Mouse (Mus musculus): Measurements from ENCODE around the gene Arhgap22. TPM values are rescaled to one million over a fixed set of nuclear protein-coding genes. Genes with fewer than 3 reads are reported as not detected.

Gene Arhgap22
- polyA plus RNA-seq, 1 experiment from 2014 or later = 14.0 TPM

DNA sequence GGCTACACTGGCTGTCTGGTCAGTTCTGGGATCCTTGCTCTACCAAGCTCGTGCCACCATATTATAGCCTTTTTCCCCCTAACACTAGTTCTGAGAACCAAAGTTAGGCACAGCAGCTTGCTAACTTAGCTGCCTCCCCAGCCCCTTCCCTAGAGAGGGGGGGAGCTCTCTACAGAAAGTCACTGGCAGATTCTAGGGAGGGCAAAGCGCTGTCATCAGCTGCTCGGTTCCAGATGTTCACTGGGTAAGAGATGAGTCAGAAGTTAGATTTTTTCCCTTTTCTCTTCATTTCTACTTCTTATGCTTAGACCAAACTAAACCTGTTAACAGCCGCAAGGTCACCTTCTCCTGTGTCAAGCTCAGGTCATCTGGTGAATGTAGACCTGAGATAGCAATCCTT is 16.8 kb downstream of the Arhgap22 start:
- H3K4me3 ChIP-seq (ENCODE audit: low read depth, low read length) = no peak overlapping the region
- no peak for ATAC-seq (replicated peaks; ENCODE audit: low FRiP score)
- 75% methylated on average over 4 of the region's 4 CpGs for WGBS
- H3K27ac ChIP-seq (ENCODE audit: low read depth, low read length) = no peak overlapping the region
- no peak overlapping the region for H3K4me2 ChIP-seq
- no peaks in the 10 kb centered on the region; the same call in 1 of the 2 replicates for H3K4me1 ChIP-seq (replicated peaks; ENCODE audit: control insufficient read depth, insufficient read depth, low read length)
- H3K27me3 ChIP-seq (replicated peaks; ENCODE audit: control insufficient read depth, insufficient read depth, low read length) = no peaks in the 10 kb centered on the region
- no peaks in the 10 kb centered on the region for H3K9me3 ChIP-seq (ENCODE audit: control insufficient read depth, low read length)
- no peak for DNase-seq (ENCODE audit: low spot score)
- no peaks in the 10 kb centered on the region for H3K36me3 ChIP-seq (ENCODE audit: control insufficient read depth, insufficient read depth, low read length)
- no peak overlapping the region for H3K9ac ChIP-seq (ENCODE audit: low read depth, low read length)

DNA sequence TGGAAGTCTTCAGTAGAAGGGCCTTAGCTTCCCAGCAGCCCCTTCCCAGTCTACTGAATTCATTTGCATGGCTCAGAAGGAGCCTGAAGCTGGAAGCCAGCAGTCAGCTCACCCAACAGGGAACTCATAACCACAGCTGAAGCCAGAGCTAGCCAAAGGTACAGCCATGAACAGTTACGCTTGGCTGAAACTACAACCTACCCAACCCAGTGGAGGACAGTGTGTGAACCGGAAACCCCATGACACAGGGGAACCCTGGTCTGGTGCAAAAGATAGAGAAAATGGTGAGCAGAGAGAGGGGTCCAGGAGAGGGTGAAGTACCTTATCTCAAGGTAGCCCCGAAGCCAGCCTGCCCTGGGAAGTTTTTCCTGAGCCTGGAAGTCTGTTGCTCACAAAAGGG is 17.5 kb downstream of the Arhgap22 start:
- Histone ChIP-seq H3K27ac (ENCODE audit: low read depth, low read length) (no peak overlapping the region), H3K9me3 (ENCODE audit: control insufficient read depth, low read length) (no peaks in the 10 kb centered on the region), H3K4me2 (no peak overlapping the region), H3K9ac (ENCODE audit: low read depth, low read length) (no peak overlapping the region), H3K27me3 (replicated peaks; ENCODE audit: control insufficient read depth, insufficient read depth, low read length) (no peaks in the 10 kb centered on the region), H3K4me3 (ENCODE audit: low read depth, low read length) (no peak overlapping the region), H3K4me1 (replicated peaks; ENCODE audit: control insufficient read depth, insufficient read depth, low read length) (no peaks in the 10 kb centered on the region; the same call in 1 of the 2 replicates), H3K36me3 (ENCODE audit: control insufficient read depth, insufficient read depth, low read length) (no peaks in the 10 kb centered on the region)
- DNase-seq (ENCODE audit: low spot score) = no peak
- no peak for ATAC-seq (replicated peaks; ENCODE audit: low FRiP score)
- WGBS = 57% methylated on average over 3 of the region's 3 CpGs

DNA sequence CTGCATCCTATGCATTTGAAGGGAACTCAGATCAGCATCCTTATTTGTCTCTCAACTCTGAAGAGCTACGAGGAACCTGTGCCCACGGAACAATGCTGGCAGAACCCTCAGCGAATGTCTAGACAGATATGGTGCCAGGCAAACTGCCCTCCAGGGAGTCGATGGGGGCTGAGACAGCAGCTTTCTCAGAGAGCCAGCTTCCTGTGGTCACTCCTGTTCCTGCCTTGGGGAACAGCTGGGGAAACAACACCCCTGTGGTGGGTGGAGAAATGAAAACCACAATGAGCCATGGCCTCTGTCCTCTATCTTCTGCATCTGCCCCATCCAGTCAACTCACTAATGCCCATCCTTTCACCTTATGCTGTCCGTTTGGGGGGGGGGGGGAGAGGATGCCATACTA is 18.2 kb downstream of the Arhgap22 start:
- Histone ChIP-seq H3K4me2 (no peak overlapping the region), H3K4me1 (replicated peaks; ENCODE audit: control insufficient read depth, insufficient read depth, low read length) (no peaks in the 10 kb centered on the region; the same call in 1 of the 2 replicates), H3K27ac (ENCODE audit: low read depth, low read length) (no peak overlapping the region), H3K4me3 (ENCODE audit: low read depth, low read length) (no peak overlapping the region), H3K9ac (ENCODE audit: low read depth, low read length) (no peak overlapping the region), H3K36me3 (ENCODE audit: control insufficient read depth, insufficient read depth, low read length) (no peaks in the 10 kb centered on the region), H3K9me3 (ENCODE audit: control insufficient read depth, low read length) (no peaks in the 10 kb centered on the region), H3K27me3 (replicated peaks; ENCODE audit: control insufficient read depth, insufficient read depth, low read length) (no peaks in the 10 kb centered on the region)
- DNase-seq (ENCODE audit: low spot score) (no peak), ATAC-seq (replicated peaks; ENCODE audit: low FRiP score) (no peak)
- 41% methylated on average over 5 of the region's 5 CpGs for WGBS

DNA sequence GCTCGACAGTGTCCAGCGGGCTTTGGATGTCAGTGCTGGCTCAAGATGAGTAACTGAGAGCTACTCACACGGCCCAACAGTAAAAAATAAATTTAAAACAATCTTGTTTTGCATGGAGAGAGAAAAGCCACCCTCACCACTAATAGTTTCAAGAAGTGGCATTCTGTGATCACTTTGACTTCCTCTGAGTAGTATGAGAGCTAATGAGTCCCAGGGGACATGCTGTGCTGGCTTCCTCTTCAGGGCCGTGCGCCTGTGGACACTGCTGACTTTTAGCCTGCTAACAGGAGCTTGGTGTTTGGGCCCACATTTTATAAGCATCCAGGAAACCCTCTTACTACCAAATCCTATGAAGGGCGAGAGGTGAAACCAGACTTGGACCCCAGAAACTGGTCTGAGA is 21.8 kb downstream of the Arhgap22 start:
- DNase-seq (ENCODE audit: low spot score) = no peak
- Histone ChIP-seq H3K27me3 (replicated peaks; ENCODE audit: control insufficient read depth, insufficient read depth, low read length) (no peaks in the 10 kb centered on the region), H3K9ac (ENCODE audit: low read depth, low read length) (no peak overlapping the region), H3K9me3 (ENCODE audit: control insufficient read depth, low read length) (no peaks in the 10 kb centered on the region), H3K4me3 (ENCODE audit: low read depth, low read length) (no peak overlapping the region), H3K4me2 (no peak overlapping the region), H3K4me1 (replicated peaks; ENCODE audit: control insufficient read depth, insufficient read depth, low read length) (no peaks in the 10 kb centered on the region; the same call in 1 of the 2 replicates), H3K27ac (ENCODE audit: low read depth, low read length) (no peak overlapping the region), H3K36me3 (ENCODE audit: control insufficient read depth, insufficient read depth, low read length) (no peaks in the 10 kb centered on the region)
- WGBS = 80% methylated on average over 6 of the region's 6 CpGs
- no peak for ATAC-seq (replicated peaks; ENCODE audit: low FRiP score)

DNA sequence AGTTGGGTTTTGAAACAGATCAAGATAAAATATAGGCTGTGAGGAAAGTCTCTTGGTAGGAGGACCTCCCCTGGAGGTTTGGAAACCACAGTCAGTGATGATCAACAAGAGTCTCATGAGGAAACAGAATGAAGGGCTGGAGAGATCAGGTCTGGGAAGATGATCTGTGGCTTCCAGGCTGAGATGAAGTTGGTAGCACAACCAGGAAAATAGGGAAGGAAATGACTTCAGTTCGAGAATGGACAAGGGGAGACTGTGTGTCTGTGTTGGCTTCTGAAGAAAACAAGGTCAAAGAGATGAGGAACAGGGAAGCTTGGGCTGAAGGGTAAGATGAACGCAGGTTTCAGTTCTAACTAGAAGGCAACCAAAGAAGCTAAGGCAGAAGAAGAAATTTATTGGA is 26.6 kb downstream of the Arhgap22 start:
- DNase-seq (ENCODE audit: low spot score) (no peak), ATAC-seq (replicated peaks; ENCODE audit: low FRiP score) (no peak)
- Histone ChIP-seq H3K4me2 (no peak overlapping the region), H3K27me3 (replicated peaks; ENCODE audit: control insufficient read depth, insufficient read depth, low read length) (no peaks in the 10 kb centered on the region), H3K4me1 (replicated peaks; ENCODE audit: control insufficient read depth, insufficient read depth, low read length) (no peaks in the 10 kb centered on the region), H3K9me3 (ENCODE audit: control insufficient read depth, low read length) (no peaks in the 10 kb centered on the region), H3K4me3 (ENCODE audit: low read depth, low read length) (no peak overlapping the region), H3K9ac (ENCODE audit: low read depth, low read length) (no peak overlapping the region), H3K27ac (ENCODE audit: low read depth, low read length) (no peak overlapping the region), H3K36me3 (ENCODE audit: control insufficient read depth, insufficient read depth, low read length) (no peaks in the 10 kb centered on the region)
- whole genome bisulfite sequencing = 35% methylated on average over 2 of the region's 2 CpGs

DNA sequence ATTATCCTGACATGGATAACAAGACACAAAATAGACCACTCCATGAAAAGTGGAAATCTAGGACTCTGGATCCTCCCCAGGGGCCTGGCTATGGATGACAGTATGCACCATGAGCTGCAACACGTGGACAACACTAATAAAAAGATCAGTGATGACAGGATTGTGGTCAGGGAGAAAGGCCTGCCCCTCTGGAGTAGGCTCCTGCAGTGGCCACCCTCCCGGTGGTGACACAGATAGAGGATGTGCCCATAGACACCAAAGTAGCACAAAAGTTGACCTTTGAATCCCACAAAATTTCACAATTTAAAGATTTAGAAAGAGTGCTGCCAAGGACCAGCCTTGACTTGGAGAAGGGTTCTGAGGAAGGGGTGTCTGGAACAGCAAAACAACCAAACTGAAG is 29.4 kb downstream of the Arhgap22 start:
- Histone ChIP-seq H3K27ac (ENCODE audit: low read depth, low read length) (no peak overlapping the region), H3K4me2 (no peak overlapping the region), H3K36me3 (ENCODE audit: control insufficient read depth, insufficient read depth, low read length) (no peaks in the 10 kb centered on the region), H3K9ac (ENCODE audit: low read depth, low read length) (no peak overlapping the region), H3K4me3 (ENCODE audit: low read depth, low read length) (no peak overlapping the region), H3K27me3 (replicated peaks; ENCODE audit: control insufficient read depth, insufficient read depth, low read length) (no peaks in the 10 kb centered on the region), H3K4me1 (replicated peaks; ENCODE audit: control insufficient read depth, insufficient read depth, low read length) (no peaks in the 10 kb centered on the region; the same call in 1 of the 2 replicates), H3K9me3 (ENCODE audit: control insufficient read depth, low read length) (no peaks in the 10 kb centered on the region)
- DNase-seq (ENCODE audit: low spot score) (no peak), ATAC-seq (replicated peaks; ENCODE audit: low FRiP score) (no peak)
- 32% methylated on average over 2 of the region's 2 CpGs for WGBS

DNA sequence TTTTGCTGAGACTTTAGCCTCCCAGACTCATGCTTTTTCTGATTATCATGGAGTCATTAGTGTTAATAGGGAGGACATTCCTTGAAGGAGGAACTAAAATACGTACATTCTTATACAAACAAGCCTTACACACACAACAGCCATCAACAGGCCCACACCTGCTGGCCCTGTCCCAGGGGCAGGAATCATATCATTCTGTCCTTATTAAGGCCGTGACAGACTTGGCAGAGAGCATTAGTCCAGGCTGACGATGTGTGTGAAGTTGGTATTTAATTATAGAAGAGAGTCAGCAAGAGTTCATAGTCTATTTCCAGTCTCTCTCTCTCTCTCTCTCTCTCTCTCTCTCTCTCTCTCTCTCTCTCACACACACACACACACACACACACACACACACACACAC is 30.7 kb downstream of the Arhgap22 start:
- ATAC-seq (replicated peaks; ENCODE audit: low FRiP score) (no peak), DNase-seq (ENCODE audit: low spot score) (no peak)
- Histone ChIP-seq H3K9me3 (ENCODE audit: control insufficient read depth, low read length) (no peaks in the 10 kb centered on the region), H3K9ac (ENCODE audit: low read depth, low read length) (no peak overlapping the region), H3K36me3 (ENCODE audit: control insufficient read depth, insufficient read depth, low read length) (no peaks in the 10 kb centered on the region), H3K4me3 (ENCODE audit: low read depth, low read length) (no peak overlapping the region), H3K4me2 (no peak overlapping the region), H3K27me3 (replicated peaks; ENCODE audit: control insufficient read depth, insufficient read depth, low read length) (0 out of 2 replicates have a peak, but pooled peaks cover 2% of the 10 kb centered on the region), H3K4me1 (replicated peaks; ENCODE audit: control insufficient read depth, insufficient read depth, low read length) (no peaks in the 10 kb centered on the region; the same call in 1 of the 2 replicates), H3K27ac (ENCODE audit: low read depth, low read length) (no peak overlapping the region)
- WGBS = 71% methylated on average over 3 of the region's 3 CpGs

DNA sequence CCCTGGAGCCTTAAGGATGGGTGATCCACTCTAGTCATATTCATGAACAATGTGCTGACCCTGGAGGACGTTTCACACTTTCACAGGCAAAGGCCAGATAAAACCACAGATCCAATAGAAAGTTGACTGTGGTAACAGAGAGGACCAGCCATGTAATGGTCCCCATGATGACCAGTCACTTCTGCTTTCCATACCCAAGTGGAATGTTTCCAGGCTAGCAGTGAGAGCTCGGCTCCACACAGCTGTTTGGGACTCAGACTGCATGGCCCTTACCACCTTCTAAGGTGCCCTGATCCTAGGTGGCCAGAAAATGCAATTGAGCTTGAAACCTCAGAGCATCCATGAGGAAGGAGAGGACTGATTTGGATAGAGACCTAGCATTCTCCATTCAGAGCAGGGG is 31.1 kb downstream of the Arhgap22 start:
- DNase-seq (ENCODE audit: low spot score) (no peak), ATAC-seq (replicated peaks; ENCODE audit: low FRiP score) (no peak)
- Histone ChIP-seq H3K4me1 (replicated peaks; ENCODE audit: control insufficient read depth, insufficient read depth, low read length) (no peaks in the 10 kb centered on the region; the same call in 1 of the 2 replicates), H3K4me2 (no peak overlapping the region), H3K36me3 (ENCODE audit: control insufficient read depth, insufficient read depth, low read length) (no peaks in the 10 kb centered on the region), H3K9ac (ENCODE audit: low read depth, low read length) (no peak overlapping the region), H3K27me3 (replicated peaks; ENCODE audit: control insufficient read depth, insufficient read depth, low read length) (peaks cover 2% of the 10 kb centered on the region; the same call in 1 of the 2 replicates), H3K27ac (ENCODE audit: low read depth, low read length) (no peak overlapping the region), H3K4me3 (ENCODE audit: low read depth, low read length) (no peak overlapping the region), H3K9me3 (ENCODE audit: control insufficient read depth, low read length) (no peaks in the 10 kb centered on the region)
- 65% methylated on average over 2 of the region's 2 CpGs for WGBS

DNA sequence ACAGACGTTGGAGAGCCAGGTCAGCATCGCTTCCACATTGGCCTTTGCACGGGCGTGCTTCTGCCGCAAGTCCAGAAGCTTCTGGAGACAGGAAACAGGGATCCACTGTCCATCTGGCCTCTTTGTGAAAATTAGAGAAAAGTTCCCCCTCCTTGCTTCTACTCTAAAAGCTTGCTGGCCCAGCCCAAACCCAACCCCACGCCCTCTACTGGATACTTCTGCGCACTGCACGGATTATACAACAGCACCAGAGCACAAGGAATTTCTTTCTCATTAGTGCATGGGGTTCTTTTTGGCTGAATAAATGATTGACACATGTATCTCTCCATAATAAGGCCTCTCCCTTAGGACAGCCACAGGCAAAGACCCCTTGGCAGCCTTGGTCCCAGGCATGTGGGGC is 32.6 kb downstream of the Arhgap22 start:
- no peaks in the 10 kb centered on the region for H3K36me3 ChIP-seq (ENCODE audit: control insufficient read depth, insufficient read depth, low read length)
- H3K4me3 ChIP-seq (ENCODE audit: low read depth, low read length) = no peak overlapping the region
- DNase-seq (ENCODE audit: low spot score) (no peak), ATAC-seq (replicated peaks; ENCODE audit: low FRiP score) (no peak)
- H3K4me2 ChIP-seq = no peak overlapping the region
- no peak overlapping the region for H3K27ac ChIP-seq (ENCODE audit: low read depth, low read length)
- WGBS = 41% methylated on average over 8 of the region's 8 CpGs
- no peak overlapping the region for H3K9ac ChIP-seq (ENCODE audit: low read depth, low read length)
- H3K27me3 ChIP-seq (replicated peaks; ENCODE audit: control insufficient read depth, insufficient read depth, low read length) = peaks cover 11% of the 10 kb centered on the region; the same call in 1 of the 2 replicates
- H3K9me3 ChIP-seq (ENCODE audit: control insufficient read depth, low read length) = no peaks in the 10 kb centered on the region
- peaks cover 3% of the 10 kb centered on the region; the same call in 1 of the 2 replicates for H3K4me1 ChIP-seq (replicated peaks; ENCODE audit: control insufficient read depth, insufficient read depth, low read length)
